Mouse (Mus musculus): ENCODE measurements around the gene Inpp4b.

DNA sequence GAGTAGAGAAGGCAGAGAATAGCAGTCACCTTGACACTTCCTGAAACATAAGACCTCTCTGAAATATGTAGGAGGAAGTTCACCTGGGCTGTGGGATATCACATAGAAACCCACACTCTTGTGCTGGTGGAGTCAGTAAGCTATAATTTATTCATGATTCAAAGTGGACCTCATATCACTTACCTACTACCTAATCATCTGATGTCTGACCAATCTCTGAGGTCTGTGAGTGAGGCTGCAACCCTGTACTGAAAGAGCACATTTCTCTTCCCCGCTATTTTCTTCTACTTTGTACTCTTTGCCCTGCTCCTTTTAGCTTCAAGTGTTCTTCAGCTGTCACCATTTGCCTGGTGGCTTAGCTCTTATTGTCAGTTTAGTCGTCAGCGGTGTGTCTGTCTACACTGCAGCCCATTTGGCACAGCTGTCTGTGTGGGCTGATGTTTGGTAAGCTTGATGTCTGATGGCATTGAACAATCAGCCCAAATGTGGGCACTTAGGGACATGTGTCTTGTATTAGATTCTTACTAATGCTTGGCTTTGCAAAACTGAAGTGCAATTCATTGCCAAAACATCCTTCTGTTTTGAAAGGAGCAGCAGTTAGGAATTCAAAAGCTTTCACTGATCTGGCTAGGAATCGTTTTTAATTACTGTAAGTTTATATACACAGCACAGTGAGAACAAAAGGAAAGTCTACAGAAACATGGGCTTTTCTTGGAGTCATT is 434.3 kb downstream of the Inpp4b start:
- TF ChIP-seq CTCF (IDR thresholded peaks at IDR 0.05; ENCODE audit: insufficient read depth, low read depth, low read length) = no peak
- no peak for TF ChIP-seq POLR2A (IDR thresholded peaks at IDR 0.05; ENCODE audit: insufficient read depth, low read depth, low read length)

All from olfactory bulb, adult 2 months (tissue).